Mouse (Mus musculus) bone marrow, adult 2 months (tissue): Measurements from ENCODE around the gene Endod1. TPM values are rescaled to one million over a fixed set of nuclear protein-coding genes. Genes with fewer than 3 reads are reported as not detected.

ENCODE experiments used
- H3K27ac ChIP-seq: fragments of 200-500 bp; 2 replicates; pipeline ENCODE4 v1.5.1; 2012; ENCODE audit warnings: low read depth, mild to moderate bottlenecking, control low read depth, inconsistent platforms, low read length; ENCODE audit not compliant: control insufficient read depth, poor library complexity, insufficient read depth
- H3K4me1 ChIP-seq: fragments of 200-500 bp; 2 replicates; pipeline ENCODE4 v1.6.1; 2011; ENCODE audit warnings: low read length; ENCODE audit not compliant: control insufficient read depth, insufficient read depth
- H3K4me3 ChIP-seq: fragments of 200-500 bp; replicated peaks from 2 replicates; pipeline ENCODE3; 2011; ENCODE audit warnings: mild to moderate bottlenecking, low read depth, low read length, control low read depth; ENCODE audit not compliant: control insufficient read depth
- CTCF ChIP-seq: fragments of 200-500 bp; IDR thresholded peaks from 2 replicates; pipeline ENCODE4 v1.5.1; 2011; ENCODE audit warnings: low read length, control low read depth; ENCODE audit not compliant: control insufficient read depth, insufficient read depth
- POLR2A ChIP-seq: fragments of 200-500 bp; IDR thresholded peaks from 2 replicates; pipeline ENCODE4 v1.6.1; 2011; ENCODE audit warnings: low read depth, mild to moderate bottlenecking, control low read depth, low read length, borderline replicate concordance; ENCODE audit not compliant: control insufficient read depth
- WGBS: fragments of 180-500 bp; shearing (Covaris S2); methylation state at CpG from one replicate; pipeline ENCODE4 v1.1.7; 2018; 5-methylcytosine and 5-hydroxymethylcytosine counted together
- polyA plus RNA-seq: library from polyadenylated mRNA; stranded (reverse); fragments of >200 nt; gene quantifications from 2 replicates; pipeline ENCODE4 v1.2.4, GENCODE M21; 2011; ENCODE audit warnings: low replicate concordance; ENCODE audit not compliant: missing spikeins, insufficient read depth, insufficient read length

Endod1 gene
- polyA plus RNA-seq, 1 experiment, result 25.0 TPM

DNA sequence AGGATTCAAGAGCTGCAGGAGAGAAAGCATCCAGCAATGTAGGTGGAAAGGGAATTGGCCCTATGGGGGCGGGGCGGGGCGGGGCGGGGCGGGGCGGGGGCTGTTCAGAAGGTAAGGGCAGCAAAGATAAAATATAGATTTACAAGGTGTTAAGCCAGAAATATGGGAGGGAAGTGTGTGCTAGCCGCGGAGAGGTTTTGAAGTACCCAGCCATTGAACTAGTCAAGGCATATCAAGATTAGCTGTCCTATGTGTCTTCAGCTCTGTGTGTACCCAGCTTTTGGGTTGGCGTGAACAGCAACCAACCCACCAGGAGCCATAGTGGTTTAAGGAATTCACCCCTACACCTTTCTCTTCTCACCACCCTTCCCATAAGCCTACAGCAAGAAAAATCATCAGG lies 5.5 kb upstream of the Endod1 start:
- 79% methylated on average over 9 of the region's 9 CpGs for WGBS
- Histone ChIP-seq H3K27ac (no peak overlapping the region; the same call in 1 of the 2 replicates), H3K4me1 (peaks cover 2% of the 10 kb centered on the region; the same call in 1 of the 2 replicates), H3K4me3 (no peak overlapping the region)
- TF ChIP-seq POLR2A, result no peak
- TF ChIP-seq CTCF, result no peak

DNA sequence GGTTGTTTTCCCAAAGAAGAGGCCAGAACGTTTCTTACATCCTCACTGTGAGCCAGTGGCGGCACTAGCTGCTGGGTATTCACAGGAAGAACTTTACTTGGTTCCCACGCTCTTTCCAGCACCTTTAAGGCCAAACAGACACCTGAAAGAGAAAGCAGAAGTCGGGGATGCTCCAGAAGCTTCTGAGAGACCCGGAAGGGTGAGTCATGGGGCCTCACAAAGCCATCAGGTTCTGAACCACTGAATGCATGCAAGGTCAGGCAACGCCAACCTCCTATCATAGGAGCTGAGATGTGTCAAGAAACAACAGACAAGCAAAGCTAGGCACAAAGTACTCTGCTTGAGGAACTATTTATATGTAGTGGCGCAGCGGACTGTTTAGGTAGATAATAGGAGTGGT lies 4.4 kb upstream of the Endod1 start:
- peaks cover 2% of the 10 kb centered on the region; the same call in 1 of the 2 replicates for H3K4me1 ChIP-seq
- H3K27ac ChIP-seq, result no peak overlapping the region
- TF ChIP-seq CTCF (no peak), POLR2A (no peak)
- 79% methylated on average over 8 of the region's 8 CpGs for WGBS
- H3K4me3 ChIP-seq, result no peak overlapping the region

DNA sequence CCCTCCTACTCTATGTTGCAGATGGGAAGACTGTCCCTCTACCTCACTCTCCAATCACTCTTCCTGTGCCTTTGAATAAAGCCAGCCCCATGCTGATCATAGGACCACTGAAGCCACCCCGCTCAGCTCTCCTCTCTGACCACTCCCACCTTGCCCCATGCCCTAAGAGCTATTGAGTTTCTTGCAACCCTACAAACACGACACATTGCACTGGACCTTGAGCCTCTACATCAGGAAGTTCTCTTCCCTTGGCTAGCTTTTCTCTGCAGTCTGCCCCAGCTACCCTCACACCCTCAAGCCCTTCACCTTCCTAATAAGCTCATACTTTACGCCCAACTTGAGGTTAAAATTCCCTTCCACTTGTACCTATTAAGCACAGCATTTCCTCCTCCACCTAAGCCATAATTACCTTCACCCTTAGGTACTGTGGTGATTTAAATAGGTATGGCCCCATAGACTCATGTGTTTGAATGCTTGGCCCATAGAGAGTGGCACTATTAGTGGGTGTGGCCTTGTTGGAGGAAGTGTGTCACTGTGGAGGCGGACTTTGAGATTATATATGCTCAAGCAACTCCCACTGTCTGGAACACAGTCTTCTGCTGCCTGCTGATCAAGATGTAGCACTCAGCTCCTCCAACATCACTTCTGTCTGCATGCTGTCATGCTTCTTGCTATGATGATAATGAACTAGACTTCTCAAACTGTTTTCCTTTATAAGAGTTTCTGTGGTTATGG lies 2.0 kb upstream of the Endod1 start:
- peaks cover 2% of the 10 kb centered on the region; the same call in 1 of the 2 replicates for H3K4me1 ChIP-seq
- H3K27ac ChIP-seq, result no peak overlapping the region
- no peak overlapping the region for H3K4me3 ChIP-seq
- WGBS, result 94% methylated on average over 4 of the region's 4 CpGs
- TF ChIP-seq CTCF (no peak), POLR2A (no peak)

DNA sequence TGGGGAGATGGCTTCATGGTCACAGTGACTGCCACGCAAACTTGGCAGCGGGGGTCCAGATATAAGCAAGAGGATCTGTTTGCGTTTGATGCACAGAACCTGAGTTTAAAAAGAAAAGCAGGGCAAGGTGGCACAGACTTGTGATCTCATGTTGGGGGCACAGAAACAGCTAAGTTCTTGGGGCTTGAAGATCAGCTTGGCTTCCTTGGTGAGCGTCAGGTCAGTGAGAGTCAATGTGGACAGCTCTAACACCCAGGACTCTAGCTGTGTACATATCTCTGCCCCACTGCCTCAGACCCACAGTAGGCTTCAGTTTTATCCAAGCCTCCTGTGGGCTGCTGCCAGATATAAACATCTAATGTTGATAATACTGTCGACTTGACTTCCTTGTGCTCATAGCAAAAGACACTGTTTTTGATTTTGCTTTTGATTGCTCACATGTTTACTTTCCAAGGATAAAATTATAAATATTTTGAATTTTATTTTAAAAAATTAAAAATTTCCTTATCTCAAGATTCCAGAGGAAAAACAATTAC lies 1.0 kb upstream of the Endod1 start:
- no peak for TF ChIP-seq CTCF
- no peak for TF ChIP-seq POLR2A
- peak overlapping the region; percentile 45 for H3K27ac ChIP-seq
- 74% methylated on average over 5 of the region's 5 CpGs for WGBS
- no peak overlapping the region for H3K4me3 ChIP-seq
- H3K4me1 ChIP-seq, result peaks cover 2% of the 10 kb centered on the region; the same call in 1 of the 2 replicates

DNA sequence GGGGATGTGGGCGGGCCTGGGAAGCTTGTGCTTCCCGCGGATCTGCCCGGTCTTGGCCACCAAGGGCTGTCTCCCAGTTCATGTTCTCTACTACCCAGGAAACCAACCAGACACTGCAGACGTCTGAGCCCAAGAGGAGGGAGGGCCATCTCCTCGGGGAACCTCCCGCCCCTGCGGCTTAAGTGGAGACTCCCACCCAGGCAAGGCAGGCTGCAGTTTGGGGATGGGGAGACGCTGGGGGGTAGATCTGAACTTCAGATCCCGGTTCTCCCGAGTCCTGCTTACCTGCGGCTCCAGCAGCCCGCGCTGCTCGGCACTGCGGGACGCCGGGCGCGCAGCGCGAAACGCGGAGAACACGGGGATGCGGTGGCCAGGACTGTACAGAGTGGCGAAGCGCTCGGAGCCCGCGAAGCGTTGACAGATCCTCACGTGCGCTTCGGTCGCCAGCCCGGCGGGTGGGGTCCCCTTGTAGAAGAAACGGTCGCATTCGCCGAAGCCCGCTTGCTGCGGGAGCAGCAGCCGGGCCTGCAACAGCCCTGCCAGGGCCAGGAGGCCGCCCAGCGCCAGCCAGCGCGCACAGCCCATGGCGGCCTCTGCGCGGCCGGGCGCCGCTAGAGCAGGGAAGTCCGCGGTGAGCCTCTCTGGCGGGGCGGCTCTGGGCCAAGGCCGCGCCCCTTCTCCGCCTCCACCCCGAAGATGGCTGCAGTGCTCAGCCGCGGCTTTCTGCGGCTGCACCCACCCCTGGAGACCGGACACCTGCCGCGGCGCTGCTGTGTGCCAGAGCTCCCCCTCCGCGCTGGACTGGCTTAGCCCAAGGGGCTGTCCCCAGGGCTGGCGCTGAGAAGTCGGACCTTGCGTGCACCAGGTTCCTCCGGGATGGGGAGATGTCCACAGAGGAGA lies 671 bp downstream of the Endod1 start:
- TF ChIP-seq CTCF (no peak), POLR2A (peak; percentile 95; the same call in 1 of the 2 replicates)
- Histone ChIP-seq H3K4me3 (peak overlapping the region; percentile 98), H3K27ac (peak overlapping the region; percentile 91), H3K4me1 (peaks cover 2% of the 10 kb centered on the region; the same call in 1 of the 2 replicates)
- under 1% methylated on average over 75 of the region's 76 CpGs for WGBS

DNA sequence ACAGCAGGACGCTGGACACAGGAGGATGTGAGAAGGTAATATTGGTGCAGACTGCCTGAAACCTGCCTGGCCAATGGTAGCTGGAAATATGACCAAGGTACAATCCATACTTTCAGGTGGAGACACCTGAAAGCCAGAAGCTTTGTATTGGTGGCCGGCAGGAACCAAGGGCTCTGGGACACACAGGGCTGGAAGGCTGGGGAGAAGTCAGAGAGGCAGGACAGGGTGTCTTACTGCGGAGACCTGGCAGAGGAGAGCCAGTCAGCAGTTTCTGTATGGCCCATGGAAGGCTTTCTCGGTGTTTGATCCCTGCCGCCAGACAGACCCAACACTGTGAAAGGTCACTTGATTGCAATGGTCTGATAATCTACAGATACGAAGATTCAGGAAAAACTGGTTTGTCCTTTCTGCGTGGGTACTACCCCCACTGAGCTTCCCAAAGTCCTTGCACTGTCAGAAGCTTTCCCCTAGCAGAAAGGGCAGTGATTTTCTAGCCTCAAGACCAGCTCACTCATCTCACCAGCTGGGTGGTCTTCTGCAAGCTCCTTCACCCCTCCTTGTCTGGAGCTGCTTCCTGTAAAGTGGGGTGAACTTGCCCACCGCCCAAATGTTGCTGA lies 1.4 kb downstream of the Endod1 start:
- Histone ChIP-seq H3K4me3 (peak overlapping the region; percentile 98), H3K27ac (peak overlapping the region; percentile 91; the same call in 1 of the 2 replicates), H3K4me1 (peaks cover 2% of the 10 kb centered on the region; the same call in 1 of the 2 replicates)
- WGBS, result 37% methylated on average over 8 of the region's 8 CpGs
- no peak for TF ChIP-seq CTCF
- TF ChIP-seq POLR2A, result no peak

DNA sequence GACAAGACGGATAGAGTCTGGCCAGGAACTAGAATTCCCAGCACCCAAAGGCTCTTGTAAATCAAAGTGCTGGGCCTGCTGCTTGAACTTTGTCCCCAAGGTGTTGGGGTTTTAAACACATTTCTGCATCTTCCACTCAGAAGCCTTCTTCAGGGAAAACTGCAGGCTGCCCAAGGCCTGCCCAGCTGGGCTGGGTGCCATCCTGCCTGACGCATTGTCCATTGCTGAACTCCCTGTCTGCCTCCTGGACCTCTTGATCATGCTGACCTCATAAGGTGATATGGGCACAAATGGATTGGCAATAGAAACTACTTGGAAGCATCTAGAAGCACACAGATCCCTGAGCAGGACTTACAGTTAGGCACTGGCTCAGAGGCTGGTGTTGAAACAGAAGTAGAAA lies 3.2 kb downstream of the Endod1 start:
- WGBS, result 91% methylated on average over 2 of the region's 2 CpGs
- H3K4me1 ChIP-seq, result peaks cover 2% of the 10 kb centered on the region; the same call in 1 of the 2 replicates
- no peak overlapping the region for H3K27ac ChIP-seq
- no peak overlapping the region for H3K4me3 ChIP-seq
- TF ChIP-seq POLR2A (no peak), CTCF (no peak)

DNA sequence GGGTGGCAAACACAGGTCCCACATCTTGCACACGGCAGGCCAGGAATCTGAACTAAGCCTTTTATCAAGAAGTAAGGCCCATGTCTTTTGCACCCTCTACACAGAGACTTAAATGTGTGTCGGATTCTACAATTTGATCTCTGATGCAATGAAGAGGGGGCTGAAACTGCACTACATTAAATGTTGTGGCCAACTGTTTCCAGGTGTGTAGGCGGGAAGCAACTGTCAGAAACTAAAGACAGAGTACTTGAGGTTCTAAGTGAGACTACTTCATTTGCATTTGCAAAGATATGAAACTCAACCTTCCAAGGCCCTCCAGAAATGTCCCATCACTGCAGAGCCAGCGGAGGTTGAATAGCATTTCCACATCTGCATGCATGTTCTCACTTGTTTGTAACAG lies 5.2 kb downstream of the Endod1 start:
- H3K4me3 ChIP-seq, result no peak overlapping the region
- H3K4me1 ChIP-seq, result no peaks in the 10 kb centered on the region; the same call in 1 of the 2 replicates
- WGBS, result 83% methylated on average over 4 of the region's 4 CpGs

More for the DNA sequence above, 5.2 kb downstream of the Endod1 start:
- no peak overlapping the region for H3K27ac ChIP-seq
- no peak for TF ChIP-seq POLR2A
- TF ChIP-seq CTCF, result no peak
